Mouse (Mus musculus) stomach, postnatal 0 days (tissue): ENCODE measurements at regions not wholly inside any gene's neighbourhood (a gene's known extent, or its start where the extent isn't known, plus 50 kb on each side); places are given as distances from the start of the nearest gene placed in this dataset.

ENCODE experiments used
- CTCF ChIP-seq: IDR thresholded peaks from 2 replicates; pipeline ENCODE4 v1.5.1; 2016; ENCODE audit warnings: antibody characterized with exemption, low read depth, mild to moderate bottlenecking, moderate library complexity
- EP300 ChIP-seq: optimal IDR thresholded peaks from 2 replicates; pipeline ENCODE3; 2016; ENCODE audit warnings: antibody characterized with exemption

- TF ChIP-seq CTCF (no peak), EP300 (no peak)
Measured at GRCm38 (mm10) chr3:37788366-37788765, 64.1 kb upstream of the Gm5148 start.
